Mouse (Mus musculus) liver, embryonic 12.5 days (tissue): Measurements from ENCODE around the gene Tsr1. TPM values are rescaled to one million over a fixed set of nuclear protein-coding genes. Genes with fewer than 3 reads are reported as not detected.
A peak's percentile ranks its signal among the peaks of the same experiment; 100 is the strongest.

Experiments used
- ATAC-seq: fragments of 200-750 bp; cut with Nextera tagmentation; 2 replicates; pipeline ENCODE4 v1.8.0; 2017; ENCODE audit warnings: moderate number of reproducible peaks, mild to moderate bottlenecking, moderate library complexity
- H3K27ac ChIP-seq: fragments of 300-500 bp; sonication (generic); 2 replicates; pipeline ENCODE4 v1.5.1; 2016; ENCODE audit warnings: mild to moderate bottlenecking
- H3K27me3 ChIP-seq: fragments of 300-500 bp; sonication (generic); replicated peaks from 2 replicates; pipeline ENCODE4 v1.6.1; 2016; ENCODE audit warnings: mild to moderate bottlenecking, moderate library complexity
- H3K36me3 ChIP-seq: fragments of 300-500 bp; sonication (generic); 2 replicates; pipeline ENCODE4 v1.6.1; 2016; ENCODE audit warnings: mild to moderate bottlenecking, moderate library complexity
- H3K4me1 ChIP-seq: fragments of 300-500 bp; sonication (generic); 2 replicates; pipeline ENCODE4 v1.6.1; 2016
- H3K4me2 ChIP-seq: fragments of 300-500 bp; sonication (generic); 2 replicates; pipeline ENCODE4 v1.6.1; 2016; ENCODE audit warnings: mild to moderate bottlenecking, moderate library complexity
- H3K4me3 ChIP-seq: fragments of 300-500 bp; sonication (generic); 2 replicates; pipeline ENCODE4 v1.5.1; 2016; ENCODE audit warnings: mild to moderate bottlenecking, moderate library complexity
- H3K9ac ChIP-seq: fragments of 300-500 bp; sonication (generic); 2 replicates; pipeline ENCODE4 v1.6.1; 2016; ENCODE audit warnings: mild to moderate bottlenecking, moderate library complexity
- H3K9me3 ChIP-seq: fragments of 300-500 bp; sonication (generic); replicated peaks from 2 replicates; pipeline ENCODE4 v1.6.1; 2016; ENCODE audit warnings: mild to moderate bottlenecking, moderate library complexity
- WGBS: fragments of 180-500 bp; shearing (Covaris S2); methylation state at CpG from one replicate; pipeline ENCODE4 v1.1.7; 2016; ENCODE audit not compliant: insufficient replicate concordance; 5-methylcytosine and 5-hydroxymethylcytosine counted together
- polyA plus RNA-seq: library from polyadenylated mRNA; unstranded; fragments of >200 nt; fragmentation: Nextera tagmentation; extraction: Ambion mirVana; gene quantifications from 2 replicates; pipeline ENCODE4 v1.2.1, GENCODE M21; 2016

Gene Tsr1
- polyA plus RNA-seq, 1 experiment from 2014 or later: 47.1 TPM

DNA sequence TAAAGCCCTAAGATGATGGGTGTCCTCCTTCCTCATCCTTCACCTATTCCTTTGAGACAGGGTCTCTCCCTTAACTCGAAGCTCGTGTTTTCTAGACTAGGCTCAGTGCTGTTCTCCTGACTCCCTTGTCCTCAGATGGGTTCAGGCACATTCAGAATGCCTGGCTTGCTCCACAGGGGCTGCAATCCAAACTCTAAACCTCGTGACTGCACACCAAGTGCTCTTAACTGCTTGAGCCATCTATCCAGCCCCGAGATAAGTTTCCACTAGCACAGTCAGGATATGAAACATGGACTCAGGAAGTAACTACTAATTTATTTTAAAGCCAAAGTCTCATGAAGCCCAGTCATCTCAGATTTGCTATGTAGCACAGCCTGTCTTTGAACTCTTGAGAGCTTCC lies 27.3 kb upstream of the Tsr1 start:
- Histone ChIP-seq H3K4me1 (peaks cover 5% of the 10 kb centered on the region; the same call in 1 of the 2 replicates), H3K4me3 (no peak overlapping the region), H3K36me3 (0 out of 2 replicates have a peak, but pooled peaks cover 7% of the 10 kb centered on the region), H3K27ac (no peak overlapping the region), H3K4me2 (no peak overlapping the region), H3K27me3 (0 out of 2 replicates have a peak, but pooled peaks cover 4% of the 10 kb centered on the region), H3K9ac (no peak overlapping the region), H3K9me3 (no peaks in the 10 kb centered on the region)
- 58% methylated on average over 4 of the region's 4 CpGs for WGBS
- no peak for ATAC-seq

DNA sequence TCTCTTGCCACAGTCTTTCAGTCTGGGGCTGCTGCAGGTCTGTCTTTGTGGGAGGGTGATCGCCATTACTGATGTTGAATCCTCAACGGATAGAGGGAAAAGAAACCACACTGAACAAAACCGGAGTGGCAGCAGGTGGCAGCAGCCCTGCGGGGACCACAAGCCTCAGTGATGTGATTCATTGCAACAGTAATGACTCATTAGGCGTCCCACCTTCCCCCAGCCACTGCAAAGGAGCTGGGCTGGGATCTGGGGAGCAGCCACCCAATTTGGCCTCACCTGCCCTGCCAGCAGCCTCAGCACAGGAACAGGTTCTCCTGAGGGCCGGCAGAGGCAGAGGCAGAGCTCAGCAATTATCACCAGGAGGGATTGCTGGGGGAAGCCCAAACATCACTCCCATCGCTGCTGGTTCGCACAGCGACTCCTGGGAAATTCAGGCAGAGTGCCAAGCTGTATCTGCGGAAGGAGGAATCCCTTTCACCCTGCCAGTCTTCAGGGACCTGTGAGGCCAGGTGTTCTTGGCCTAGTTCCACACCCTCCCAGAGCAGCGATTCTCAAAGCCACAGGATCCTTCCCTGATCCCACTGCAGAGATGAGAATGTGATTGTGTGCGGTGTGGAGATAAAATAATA lies 26.8 kb upstream of the Tsr1 start:
- Histone ChIP-seq H3K9ac (no peak overlapping the region), H3K27me3 (0 out of 2 replicates have a peak, but pooled peaks cover 4% of the 10 kb centered on the region), H3K4me1 (peaks cover 5% of the 10 kb centered on the region; the same call in 1 of the 2 replicates), H3K4me3 (no peak overlapping the region), H3K9me3 (no peaks in the 10 kb centered on the region), H3K27ac (no peak overlapping the region), H3K36me3 (0 out of 2 replicates have a peak, but pooled peaks cover 7% of the 10 kb centered on the region), H3K4me2 (no peak overlapping the region)
- WGBS: 58% methylated on average over 12 of the region's 12 CpGs
- ATAC-seq: no peak

- Histone ChIP-seq H3K27me3 (0 out of 2 replicates have a peak, but pooled peaks cover 4% of the 10 kb centered on the region), H3K4me2 (no peak overlapping the region), H3K4me1 (peaks cover 15% of the 10 kb centered on the region), H3K4me3 (no peak overlapping the region), H3K27ac (no peak overlapping the region), H3K9ac (no peak overlapping the region), H3K9me3 (no peaks in the 10 kb centered on the region), H3K36me3 (no peaks in the 10 kb centered on the region)
- ATAC-seq: no peak
- WGBS: 71% methylated on average over 3 of the region's 3 CpGs
Observed at GRCm38 (mm10) chr11:74874630-74875029, 23.2 kb upstream of the Tsr1 start.

DNA sequence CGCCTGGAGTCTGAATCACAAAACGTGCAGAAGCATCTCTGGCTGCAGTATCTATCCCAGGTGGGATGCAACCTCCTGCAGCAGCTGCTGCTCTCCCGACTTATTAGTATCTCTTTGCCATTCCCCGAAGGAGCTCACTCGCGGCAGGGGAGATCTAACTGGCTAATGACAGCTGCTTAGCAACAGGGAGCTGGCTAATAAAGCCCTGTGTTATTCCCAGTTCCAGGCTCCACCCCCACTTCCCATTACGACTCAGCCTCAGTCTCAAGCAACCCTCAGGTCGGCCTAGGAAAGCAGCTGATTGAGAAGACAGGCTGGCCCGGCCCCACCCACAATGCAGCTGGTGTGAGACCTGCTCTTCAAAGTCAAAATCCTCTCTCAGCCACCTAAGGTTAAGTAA lies 21.1 kb upstream of the Tsr1 start:
- Histone ChIP-seq H3K9me3 (no peaks in the 10 kb centered on the region), H3K4me1 (peaks cover 22% of the 10 kb centered on the region), H3K27ac (no peak overlapping the region), H3K4me3 (no peak overlapping the region), H3K36me3 (no peaks in the 10 kb centered on the region), H3K4me2 (peak overlapping the region; percentile 8; the same call in 1 of the 2 replicates), H3K27me3 (0 out of 2 replicates have a peak, but pooled peaks cover 4% of the 10 kb centered on the region), H3K9ac (no peak overlapping the region)
- 15% methylated on average over 9 of the region's 9 CpGs for WGBS
- no peak for ATAC-seq

DNA sequence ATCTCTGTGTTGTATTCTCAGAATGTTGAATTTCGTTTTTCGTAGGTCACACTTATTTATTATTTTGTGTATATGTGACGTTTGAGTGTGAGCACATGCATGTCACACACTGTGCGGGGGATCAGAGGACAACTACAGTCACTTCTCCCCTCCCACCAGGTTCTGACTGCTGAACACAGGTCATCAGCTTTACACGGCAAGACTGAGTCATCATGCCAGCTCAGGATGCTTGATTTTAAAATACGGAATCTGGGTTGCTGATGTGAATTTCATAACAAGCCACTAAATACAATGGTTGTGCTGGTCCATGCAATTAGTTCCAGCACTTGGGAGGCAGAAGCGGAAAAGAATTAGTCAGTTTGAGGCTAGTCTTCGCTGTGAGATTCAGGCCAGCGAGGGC lies 16.9 kb upstream of the Tsr1 start:
- no peak for ATAC-seq
- WGBS: 81% methylated on average over 9 of the region's 9 CpGs

DNA sequence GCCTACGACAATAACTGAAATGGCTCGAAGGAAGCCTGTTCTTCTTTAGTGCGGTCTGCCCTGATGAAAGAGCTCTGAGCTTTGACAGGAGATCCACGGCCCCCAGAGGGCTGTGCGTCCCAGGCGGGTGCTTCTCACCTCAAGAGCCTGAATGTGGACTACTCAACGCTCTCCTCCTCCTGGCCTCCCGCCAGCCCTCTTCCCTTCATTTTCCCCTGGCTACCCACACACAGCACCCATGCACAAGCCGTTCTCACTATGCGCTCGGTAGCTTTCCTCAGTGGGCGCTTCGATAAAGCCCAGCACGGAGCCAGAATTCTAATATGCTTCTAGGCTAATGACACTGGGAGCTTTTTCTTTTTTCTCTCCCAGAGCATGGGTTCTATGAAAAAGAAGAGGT lies 15.9 kb upstream of the Tsr1 start:
- Histone ChIP-seq H3K9me3 (no peaks in the 10 kb centered on the region), H3K4me1 (0 out of 2 replicates have a peak, but pooled peaks cover 12% of the 10 kb centered on the region), H3K27ac (no peak overlapping the region), H3K9ac (no peak overlapping the region), H3K36me3 (peaks cover 10% of the 10 kb centered on the region), H3K4me2 (no peak overlapping the region), H3K27me3 (no peaks in the 10 kb centered on the region), H3K4me3 (no peak overlapping the region)
- ATAC-seq: no peak
- WGBS: 79% methylated on average over 14 of the region's 14 CpGs

More for the DNA sequence above, 16.9 kb upstream of the Tsr1 start:
- Histone ChIP-seq H3K27ac (no peak overlapping the region), H3K9ac (no peak overlapping the region), H3K27me3 (no peaks in the 10 kb centered on the region), H3K4me2 (no peak overlapping the region), H3K4me1 (peaks cover 18% of the 10 kb centered on the region; the same call in 1 of the 2 replicates), H3K36me3 (peaks cover 10% of the 10 kb centered on the region), H3K4me3 (no peak overlapping the region), H3K9me3 (no peaks in the 10 kb centered on the region)

DNA sequence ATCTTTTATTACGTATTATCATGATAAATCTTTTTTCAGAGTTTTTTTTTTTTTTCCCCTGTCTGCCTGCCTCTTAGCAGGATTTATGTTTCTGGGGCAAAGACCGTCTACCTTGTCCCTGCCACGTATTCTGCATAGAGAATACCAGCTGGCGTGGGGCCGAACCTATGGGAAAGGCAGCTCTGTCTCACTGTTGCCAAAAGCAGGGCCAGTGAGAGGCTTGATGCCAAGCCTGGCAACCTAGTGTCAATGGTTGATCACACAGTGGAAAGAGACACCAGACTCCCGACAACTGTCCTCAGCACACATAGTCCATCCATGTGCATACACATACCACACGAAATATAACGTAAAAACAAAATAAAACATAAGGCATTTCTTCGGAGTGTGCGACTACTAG lies 14.8 kb upstream of the Tsr1 start:
- Histone ChIP-seq H3K4me1 (0 out of 2 replicates have a peak, but pooled peaks cover 8% of the 10 kb centered on the region), H3K4me3 (no peak overlapping the region), H3K27ac (no peak overlapping the region), H3K9ac (no peak overlapping the region), H3K27me3 (no peaks in the 10 kb centered on the region), H3K9me3 (no peaks in the 10 kb centered on the region), H3K36me3 (peaks cover 10% of the 10 kb centered on the region), H3K4me2 (no peak overlapping the region)
- ATAC-seq: no peak
- WGBS: 84% methylated on average over 10 of the region's 10 CpGs

GRCm38 (mm10) chr11:74894619-74895018 lies 3.3 kb upstream of the Tsr1 start:
- H3K4me3 ChIP-seq: no peak overlapping the region
- no peak overlapping the region for H3K4me2 ChIP-seq
- no peaks in the 10 kb centered on the region for H3K27me3 ChIP-seq
- no peak for ATAC-seq
- 87% methylated on average over 4 of the region's 4 CpGs for WGBS
- no peaks in the 10 kb centered on the region for H3K9me3 ChIP-seq
- peaks cover 20% of the 10 kb centered on the region for H3K4me1 ChIP-seq
- H3K36me3 ChIP-seq: peaks cover 8% of the 10 kb centered on the region
- no peak overlapping the region for H3K9ac ChIP-seq
- no peak overlapping the region for H3K27ac ChIP-seq

GRCm38 (mm10) chr11:74895980-74896900 lies 1.6 kb upstream of the Tsr1 start:
- H3K27ac ChIP-seq: peak overlapping the region; percentile 81
- H3K4me2 ChIP-seq: peak overlapping the region; percentile 100
- peaks cover 36% of the 10 kb centered on the region for H3K4me1 ChIP-seq
- peaks cover 24% of the 10 kb centered on the region for H3K36me3 ChIP-seq
- no peaks in the 10 kb centered on the region for H3K27me3 ChIP-seq
- 2% methylated on average over 42 of the region's 55 CpGs for WGBS
- ATAC-seq: peak; percentile 67
- peak overlapping the region; percentile 84 for H3K4me3 ChIP-seq
- H3K9ac ChIP-seq: peak overlapping the region; percentile 84
- no peaks in the 10 kb centered on the region for H3K9me3 ChIP-seq

GRCm38 (mm10) chr11:74896901-74897677 lies 782 bp upstream of the Tsr1 start, which contains the start of gene Sgsm2:
TSS of gene Sgsm2 (minus strand) at chr11:74897060.
- Histone ChIP-seq H3K4me2 (peak within 1 kb of the TSS; percentile 100), H3K27ac (peak within 1 kb of the TSS; percentile 81), H3K4me3 (peak within 1 kb of the TSS; percentile 84), H3K36me3 (peaks cover 33% of the 10 kb centered on the region), H3K27me3 (no peaks in the 10 kb centered on the region), H3K4me1 (peaks cover 43% of the 10 kb centered on the region), H3K9me3 (no peaks in the 10 kb centered on the region), H3K9ac (peak within 1 kb of the TSS; percentile 84)
- WGBS: 1% methylated on average over 67 of the region's 74 CpGs
- peak; percentile 62 for ATAC-seq

GRCm38 (mm10) chr11:74898517-74898827 lies 601 bp downstream of the Tsr1 start:
- no peak for ATAC-seq

More at GRCm38 (mm10) chr11:74898517-74898827, 601 bp downstream of the Tsr1 start:
- peaks cover 43% of the 10 kb centered on the region for H3K4me1 ChIP-seq
- H3K4me2 ChIP-seq: peak overlapping the region; percentile 100
- WGBS: 0% methylated on average over 7 of the region's 7 CpGs
- peak overlapping the region; percentile 84 for H3K4me3 ChIP-seq
- H3K9ac ChIP-seq: peak overlapping the region; percentile 84
- no peaks in the 10 kb centered on the region for H3K9me3 ChIP-seq
- no peaks in the 10 kb centered on the region for H3K27me3 ChIP-seq
- peaks cover 46% of the 10 kb centered on the region for H3K36me3 ChIP-seq
- H3K27ac ChIP-seq: peak overlapping the region; percentile 81
